Mouse (Mus musculus): Measurements from ENCODE around the gene Ankrd60.

DNA sequence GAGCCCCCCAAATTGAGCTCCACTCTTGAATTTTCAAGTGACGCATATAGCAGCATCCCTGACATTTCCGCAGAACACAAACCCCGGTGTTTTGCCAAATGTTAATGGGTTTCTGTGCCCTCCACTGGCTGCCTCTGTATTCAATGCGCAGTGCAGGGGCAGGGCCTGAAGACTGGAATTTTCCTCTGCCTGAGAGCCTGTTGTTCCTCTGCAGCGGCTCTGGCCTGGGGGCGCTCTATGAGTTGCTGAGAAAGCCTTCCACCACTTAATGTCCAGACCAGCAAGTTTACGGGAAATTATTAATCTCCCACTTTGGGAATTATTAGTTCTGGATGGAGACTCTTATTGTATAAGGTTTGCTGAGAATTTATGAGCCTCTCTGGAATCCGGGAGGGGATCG, 14.0 kb downstream of the Ankrd60 start:
- TF ChIP-seq CTCF (IDR thresholded peaks at IDR 0.05 in 2 of 3, conservative IDR thresholded peaks at IDR 0.05 in 1 of 3; ENCODE audit: control insufficient read depth in 1 of 3, insufficient read depth in 1 of 3, low read depth in 2 of 3, low read length in 3 of 3, poor library complexity in 1 of 3, severe bottlenecking in 1 of 3) (no peak), MAZ (IDR thresholded peaks at IDR 0.05; ENCODE audit: low read depth, low read length) (no peak), USF1 (IDR thresholded peaks at IDR 0.05; ENCODE audit: low read depth, low read length) (no peak), E2F4 (IDR thresholded peaks at IDR 0.05; ENCODE audit: borderline replicate concordance, low read depth, low read length) (no peak), EP300 (IDR thresholded peaks at IDR 0.05; ENCODE audit: low read depth in 1 of 2, low read length in 2 of 2) (no peak), MYC (IDR thresholded peaks at IDR 0.05; ENCODE audit: low read depth, low read length) (no peak), ZNF384 (IDR thresholded peaks at IDR 0.05; ENCODE audit: low read depth, low read length) (no peak), KAT2A (conservative IDR thresholded peaks at IDR 0.05; ENCODE audit: low read depth, low read length) (no peak)

Data from MEL (cell line).